Mouse (Mus musculus) heart, embryonic 14.5 days (tissue): ENCODE results near the gene Dnmt3l. TPM values are rescaled to one million over a fixed set of nuclear protein-coding genes. Genes with fewer than 3 reads are reported as not detected.

Experiments
- ATAC-seq: fragments of 200-750 bp; cut with Nextera tagmentation; 2 replicates; pipeline ENCODE4 v1.8.0; 2017; ENCODE audit warnings: low read depth, moderate TSS enrichment; ENCODE audit not compliant: insufficient number of reproducible peaks, insufficient read depth, low FRiP score
- H3K27ac ChIP-seq, 2 experiments: fragments of 200-500 bp in 1 of 2; fragments of 300-500 bp in 1 of 2; sonication (generic) in 1 of 2; replicated peaks in 1 of 2; 2 replicates each; pipeline ENCODE4 v1.5.1; 2012 to 2014; ENCODE audit warnings: low read depth in 2 of 2, low read length in 2 of 2, control low read depth in 1 of 2, mild to moderate bottlenecking in 1 of 2, mixed read lengths in 1 of 2; ENCODE audit not compliant: control insufficient read depth in 1 of 2, insufficient read depth in 1 of 2
- H3K27me3 ChIP-seq: fragments of 300-500 bp; sonication (generic); 2 replicates; pipeline ENCODE4 v1.6.1; 2014; ENCODE audit warnings: mild to moderate bottlenecking, low read length, control low read depth; ENCODE audit not compliant: control insufficient read depth, insufficient read depth
- H3K36me3 ChIP-seq: fragments of 300-500 bp; sonication (generic); 2 replicates; pipeline ENCODE4 v1.6.1; 2014; ENCODE audit warnings: mild to moderate bottlenecking, control low read depth, low read length, mixed read lengths; ENCODE audit not compliant: control insufficient read depth, insufficient read depth
- H3K4me1 ChIP-seq, 2 experiments: fragments of 200-500 bp in 1 of 2; fragments of 300-500 bp in 1 of 2; sonication (generic) in 1 of 2; 2 replicates each; pipeline ENCODE4 v1.6.1; 2012 to 2014; ENCODE audit warnings: low read length in 2 of 2, control low read depth in 1 of 2, mixed read lengths in 1 of 2; ENCODE audit not compliant: control insufficient read depth in 2 of 2, insufficient read depth in 2 of 2
- H3K4me2 ChIP-seq: fragments of 300-500 bp; sonication (generic); 2 replicates; pipeline ENCODE4 v1.6.1; 2014; ENCODE audit warnings: mild to moderate bottlenecking, low read length
- H3K4me3 ChIP-seq, 2 experiments: fragments of 200-500 bp in 1 of 2; fragments of 300-500 bp in 1 of 2; sonication (generic) in 1 of 2; 2 replicates each; pipeline ENCODE4 v1.5.1; 2012 to 2014; ENCODE audit warnings: low read length in 2 of 2, mild to moderate bottlenecking in 2 of 2, control low read depth in 1 of 2, low read depth in 1 of 2, moderate library complexity in 1 of 2; ENCODE audit not compliant: control insufficient read depth in 1 of 2, insufficient read depth in 1 of 2
- H3K9ac ChIP-seq: fragments of 300-500 bp; sonication (generic); 2 replicates; pipeline ENCODE4 v1.6.1; 2014; ENCODE audit warnings: mild to moderate bottlenecking, low read length
- H3K9me3 ChIP-seq: fragments of 300-500 bp; sonication (generic); 2 replicates; pipeline ENCODE4 v1.6.1; 2016; ENCODE audit warnings: low read length, control low read depth; ENCODE audit not compliant: control insufficient read depth
- WGBS: fragments of 180-500 bp; shearing (Covaris S2); extraction: QIAGEN DNeasy Blood & Tissue Kit; methylation state at CpG from one replicate; pipeline ENCODE4 v1.1.7; 2014; 5-methylcytosine and 5-hydroxymethylcytosine counted together
- polyA plus RNA-seq: library from polyadenylated mRNA; unstranded; fragments of >200 nt; fragmentation: Nextera tagmentation; extraction: Ambion mirVana; gene quantifications from 2 replicates; pipeline ENCODE4 v1.2.1, GENCODE M21; 2014

Gene Dnmt3l
- polyA plus RNA-seq, 1 experiment from 2014 or later: not detected

DNA sequence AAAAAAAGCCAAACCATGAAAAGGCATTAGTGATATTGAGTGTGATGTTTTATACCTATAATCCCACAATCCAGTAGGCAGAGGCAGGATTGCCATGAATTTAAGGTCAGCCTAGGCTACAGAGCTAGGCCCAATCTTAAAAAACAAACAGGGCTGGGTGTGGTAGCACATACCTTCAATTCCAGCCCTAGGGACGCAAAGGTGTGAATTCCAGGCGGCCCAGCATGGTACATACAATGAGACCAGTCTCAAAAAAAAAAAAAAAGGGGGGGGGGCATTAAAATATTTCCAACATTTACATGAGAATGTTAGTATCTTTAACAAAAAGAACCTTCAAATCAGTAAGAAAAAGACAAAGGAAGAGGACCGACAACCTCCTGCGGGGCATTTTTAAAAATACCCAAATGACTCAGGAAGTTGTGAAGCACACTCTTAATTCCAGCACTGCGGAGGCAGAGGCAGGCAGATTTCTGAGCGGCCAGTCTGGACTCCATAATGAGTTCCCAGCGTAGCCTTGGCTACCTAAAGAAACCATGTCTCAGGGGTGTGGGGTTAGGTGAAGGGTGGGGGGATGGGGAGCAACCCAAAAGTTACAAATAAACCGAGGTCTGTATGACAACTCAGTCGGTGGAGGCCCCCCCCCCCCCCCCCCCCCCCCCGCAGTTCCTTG lies 6.4 kb downstream of the Dnmt3l start:
- no peak overlapping the region for H3K9ac ChIP-seq
- H3K27ac ChIP-seq: no peak overlapping the region
- WGBS: 85% methylated on average over 9 of the region's 10 CpGs
- H3K9me3 ChIP-seq: no peaks in the 10 kb centered on the region
- H3K4me3 ChIP-seq: no peak overlapping the region
- no peak overlapping the region for H3K4me2 ChIP-seq
- ATAC-seq: no peak
- H3K27me3 ChIP-seq: no peaks in the 10 kb centered on the region
- H3K4me1 ChIP-seq: peaks cover 2% of the 10 kb centered on the region in 2 experiments; a peak in 2 of 4 replicates
- no peaks in the 10 kb centered on the region for H3K36me3 ChIP-seq

DNA sequence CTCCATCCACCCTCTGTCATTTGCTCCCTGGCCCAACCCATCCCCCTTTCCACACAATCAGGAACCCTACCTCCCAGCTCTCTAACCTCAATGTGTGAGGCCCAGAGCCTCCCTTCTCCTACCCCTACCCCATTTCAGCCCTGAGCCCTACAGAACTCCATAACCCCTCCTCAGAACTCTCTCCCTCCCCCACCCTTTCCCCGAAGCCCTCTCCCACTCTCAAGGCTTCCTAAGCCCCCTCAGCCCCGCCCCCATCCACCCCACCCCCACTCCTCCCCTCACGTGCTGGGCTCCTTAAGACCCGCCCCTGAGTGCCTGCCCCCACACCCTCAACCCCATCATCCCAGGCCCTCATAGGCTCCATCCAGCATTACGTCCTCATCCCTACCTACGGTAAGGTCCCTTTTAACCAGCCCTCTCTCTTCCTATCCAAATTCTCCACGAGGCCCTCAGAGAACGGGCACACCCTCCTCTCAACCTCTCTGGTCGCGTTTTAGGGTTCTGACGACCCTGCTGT lies 7.8 kb downstream of the Dnmt3l start:
- Histone ChIP-seq H3K27ac (no peak overlapping the region), H3K36me3 (no peaks in the 10 kb centered on the region), H3K27me3 (no peaks in the 10 kb centered on the region), H3K9me3 (no peaks in the 10 kb centered on the region), H3K9ac (no peak overlapping the region), H3K4me1 (no peaks in the 10 kb centered on the region), H3K4me3 (no peak overlapping the region), H3K4me2 (no peak overlapping the region)
- no peak for ATAC-seq
- WGBS: 42% methylated on average over 11 of the region's 11 CpGs

DNA sequence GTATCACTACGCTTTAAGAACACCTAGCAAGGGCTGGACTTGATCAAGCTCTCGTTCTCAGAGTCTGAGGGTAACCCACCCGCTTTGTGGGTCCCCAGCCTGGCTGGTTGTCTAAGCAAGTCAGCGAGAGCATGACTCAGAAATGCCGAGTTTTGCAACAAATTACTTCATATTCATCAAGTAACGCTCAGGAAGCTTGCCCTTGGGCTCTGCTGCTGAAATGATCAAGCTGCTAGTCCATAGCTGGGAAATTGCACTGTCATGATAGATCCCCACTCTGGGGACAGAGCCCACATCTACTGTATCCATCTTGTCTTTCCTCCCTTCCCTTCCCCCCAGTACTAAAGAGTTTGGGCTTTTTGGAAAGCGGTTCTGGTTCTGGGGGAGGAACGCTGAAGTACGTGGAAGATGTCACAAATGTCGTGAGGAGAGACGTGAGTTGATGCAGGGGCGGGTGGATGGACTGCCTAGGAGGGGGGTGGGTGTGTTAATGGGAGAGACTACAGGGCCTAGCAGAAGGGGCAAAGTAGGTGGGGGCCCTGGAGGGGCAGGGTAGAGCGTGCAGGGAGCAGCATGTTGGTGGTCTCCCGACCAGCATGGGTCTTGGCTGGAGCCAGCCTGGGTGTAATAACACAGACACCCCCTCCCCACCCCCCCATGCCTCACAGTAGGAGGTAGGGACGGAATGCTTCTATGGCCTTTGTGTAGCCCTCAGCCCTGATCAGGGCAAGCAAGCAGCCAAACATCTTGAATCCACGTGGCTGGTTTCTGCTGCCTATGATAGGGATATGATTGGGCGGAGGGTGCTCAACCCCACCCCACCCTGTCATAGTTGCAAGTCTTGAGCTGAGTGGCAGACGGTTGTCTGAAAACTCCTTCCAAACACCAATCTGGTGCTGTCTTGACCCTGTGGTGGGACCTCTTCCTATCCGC lies 13.2 kb downstream of the Dnmt3l start:
- no peaks in the 10 kb centered on the region for H3K4me1 ChIP-seq
- no peak overlapping the region for H3K4me2 ChIP-seq
- H3K27me3 ChIP-seq: no peaks in the 10 kb centered on the region
- no peak overlapping the region for H3K9ac ChIP-seq
- no peaks in the 10 kb centered on the region for H3K9me3 ChIP-seq
- no peak for ATAC-seq
- H3K36me3 ChIP-seq: no peaks in the 10 kb centered on the region
- no peak overlapping the region for H3K27ac ChIP-seq
- H3K4me3 ChIP-seq: no peak overlapping the region
- WGBS: 62% methylated on average over 19 of the region's 19 CpGs

DNA sequence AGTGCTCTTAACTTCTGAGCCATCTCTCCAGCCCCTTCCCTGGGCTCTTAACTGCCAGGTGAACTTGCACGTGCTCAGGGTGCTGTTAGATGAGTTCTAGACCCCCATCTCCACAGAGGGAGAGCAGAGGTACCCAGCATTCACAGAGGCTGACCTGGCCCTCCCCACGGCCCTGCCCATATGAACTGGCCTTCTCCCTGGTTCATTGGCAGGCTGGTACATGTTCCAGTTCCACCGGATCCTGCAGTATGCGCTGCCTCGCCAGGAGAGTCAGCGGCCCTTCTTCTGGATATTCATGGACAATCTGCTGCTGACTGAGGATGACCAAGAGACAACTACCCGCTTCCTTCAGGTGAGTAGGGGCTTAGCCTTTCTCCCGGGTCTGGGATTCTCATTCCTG lies 15.3 kb downstream of the Dnmt3l start:
- 78% methylated on average over 8 of the region's 8 CpGs for WGBS
- Histone ChIP-seq H3K36me3 (no peaks in the 10 kb centered on the region), H3K4me3 (no peak overlapping the region), H3K27ac (no peak overlapping the region), H3K4me2 (no peak overlapping the region), H3K27me3 (no peaks in the 10 kb centered on the region), H3K4me1 (no peaks in the 10 kb centered on the region), H3K9me3 (no peaks in the 10 kb centered on the region), H3K9ac (no peak overlapping the region)
- ATAC-seq: no peak

DNA sequence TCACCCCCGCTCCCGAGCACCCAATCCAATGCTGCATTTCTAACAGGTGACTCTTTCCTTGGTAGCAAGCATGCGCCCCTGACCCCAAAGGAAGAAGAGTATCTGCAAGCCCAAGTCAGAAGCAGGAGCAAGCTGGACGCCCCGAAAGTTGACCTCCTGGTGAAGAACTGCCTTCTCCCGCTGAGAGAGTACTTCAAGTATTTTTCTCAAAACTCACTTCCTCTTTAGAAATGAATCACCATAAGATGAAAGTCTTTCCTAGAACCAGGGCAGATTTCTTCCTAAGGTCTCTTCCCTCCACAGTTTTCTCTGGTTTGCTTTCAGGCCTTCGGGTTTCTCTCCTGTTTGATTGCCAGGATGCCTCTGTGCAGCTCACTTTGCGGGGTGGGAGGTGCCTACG lies 21.4 kb downstream of the Dnmt3l start:
- Histone ChIP-seq H3K9me3 (no peaks in the 10 kb centered on the region), H3K27me3 (peaks cover 5% of the 10 kb centered on the region; the same call in 1 of the 2 replicates), H3K4me3 (no peak overlapping the region), H3K27ac (no peak overlapping the region), H3K9ac (no peak overlapping the region), H3K4me2 (no peak overlapping the region), H3K36me3 (no peaks in the 10 kb centered on the region), H3K4me1 (no peaks in the 10 kb centered on the region)
- ATAC-seq: no peak
- WGBS: 78% methylated on average over 9 of the region's 9 CpGs

DNA sequence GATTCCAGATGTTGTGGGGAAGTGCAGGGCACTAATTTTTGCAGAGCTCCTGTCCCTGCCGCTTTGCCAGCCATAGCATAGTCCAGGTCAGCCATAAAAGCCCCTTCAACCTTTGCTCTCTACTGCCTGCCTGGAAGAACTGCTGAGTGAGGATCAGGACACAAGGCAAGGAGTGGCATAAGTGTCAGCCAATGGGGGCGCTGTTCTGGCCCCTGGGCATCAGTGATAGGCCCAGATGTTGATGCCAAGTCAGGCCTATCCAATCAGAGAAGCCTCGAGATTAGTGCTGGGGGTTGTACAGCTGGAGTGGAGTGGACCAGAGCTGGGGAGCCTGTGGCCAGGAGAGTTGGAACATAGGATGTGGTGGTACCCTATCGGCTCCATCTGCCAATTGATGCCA lies 25.5 kb downstream of the Dnmt3l start:
- Histone ChIP-seq H3K9ac (no peak overlapping the region), H3K36me3 (no peaks in the 10 kb centered on the region), H3K4me1 (peaks cover 3 to 8% of the 10 kb centered on the region in 2 experiments), H3K4me2 (no peak overlapping the region), H3K27me3 (peaks cover 19% of the 10 kb centered on the region), H3K4me3 (no peak overlapping the region), H3K27ac (no peak overlapping the region), H3K9me3 (no peaks in the 10 kb centered on the region)
- 34% methylated on average over 4 of the region's 4 CpGs for WGBS
- ATAC-seq: no peak

DNA sequence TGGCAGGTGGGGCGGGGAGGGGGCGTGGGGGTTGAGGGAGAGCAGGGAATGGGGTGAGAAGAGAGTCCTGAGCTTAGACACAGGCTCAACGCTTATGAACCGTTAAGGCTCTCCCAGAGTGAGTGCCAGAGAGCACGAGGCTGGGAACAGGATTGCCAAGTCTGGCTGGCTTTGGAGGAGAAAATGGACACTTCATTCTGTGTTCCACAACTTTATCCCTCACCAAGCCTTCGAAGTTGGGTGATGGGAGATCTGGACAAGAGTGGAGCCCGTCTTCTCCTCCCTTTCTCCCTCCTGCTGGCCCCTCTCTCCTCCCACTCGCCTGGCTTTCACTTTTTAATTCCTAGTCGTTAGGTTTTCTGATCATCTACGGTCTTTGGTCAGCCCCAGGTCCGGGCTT lies 26.8 kb downstream of the Dnmt3l start:
- H3K27me3 ChIP-seq: peaks cover 19% of the 10 kb centered on the region
- peak overlapping the region; percentile 73 for H3K9ac ChIP-seq
- H3K4me1 ChIP-seq: peaks cover 3 to 8% of the 10 kb centered on the region in 2 experiments
- WGBS: 15% methylated on average over 11 of the region's 11 CpGs
- no peak for ATAC-seq
- peak overlapping the region; percentile 64 to 84 for H3K4me3 ChIP-seq
- H3K4me2 ChIP-seq: peak overlapping the region; percentile 95
- no peaks in the 10 kb centered on the region for H3K9me3 ChIP-seq
- H3K36me3 ChIP-seq: no peaks in the 10 kb centered on the region
- H3K27ac ChIP-seq: no peak overlapping the region
